27 mouse cellular contexts compared by ENCODE assay signal in genomic region chr6:137002169-137002514, GRCm38 (mm10).
A peak's percentile ranks its signal among the peaks of the same experiment; 100 is the strongest.
DNase-seq lines count a peak whose midpoint lies in the region; ATAC-seq and TF ChIP-seq lines count a peak whose summit lies in the region.
"Had no signal": no experiment of that assay in that cellular context is flagged by ENCODE, and none has a peak within 500 bp of the region (broad histone marks: within the 10 kb centered on the region; RNA-seq: fewer than 3 reads in every experiment).

No protein-coding gene starts in this region.

- 0 out of 2 replicates have a peak, but pooled peaks have one; percentile 37 for ATAC-seq in lung, embryonic 15.5 days (ENCODE audit: borderline replicate concordance, extremely low read depth, low FRiP score, low TSS enrichment)
- peak; percentile 66 for ATAC-seq in intestine, embryonic 15.5 days
- peak; percentile 76 for ATAC-seq in intestine, postnatal 0 days
- ATAC-seq in liver, embryonic 12.5 days = no peak
- ATAC-seq: activated CD4-positive, CD25-positive, alpha-beta regulatory T cell, adult 4 months; CD4-positive, CD25-positive, alpha-beta regulatory T cell, adult 4 months; forebrain, embryonic 14.5 days; forebrain, embryonic 16.5 days; Patski had no signal

- no peak overlapping the region for H3K9ac ChIP-seq in lung, embryonic 15.5 days
- no peak overlapping the region for H3K9ac ChIP-seq in intestine, embryonic 15.5 days
- no peak overlapping the region for H3K9ac ChIP-seq in intestine, postnatal 0 days (ENCODE audit: low read depth, low read length)
- H3K9ac ChIP-seq in liver, embryonic 12.5 days = no peak overlapping the region
- H3K9ac ChIP-seq: embryonic facial prominence, embryonic 13.5 days; embryonic facial prominence, embryonic 15.5 days; forebrain, embryonic 12.5 days had no signal

- peaks cover 5% of the 10 kb centered on the region; the same call in 1 of the 2 replicates for H3K4me1 ChIP-seq in lung, embryonic 15.5 days
- H3K4me1 ChIP-seq in lung, adult 2 months (ENCODE audit: control insufficient read depth, insufficient read depth, low read length) = no peaks in the 10 kb centered on the region
- H3K4me1 ChIP-seq in intestine, embryonic 15.5 days (replicated peaks) = no peaks in the 10 kb centered on the region
- 0 out of 2 replicates have a peak, but pooled peaks cover 3% of the 10 kb centered on the region for H3K4me1 ChIP-seq in intestine, postnatal 0 days (replicated peaks; ENCODE audit: control insufficient read depth, insufficient read depth, low read length)
- no peaks in the 10 kb centered on the region for H3K4me1 ChIP-seq in liver, embryonic 12.5 days
- H3K4me1 ChIP-seq: embryonic facial prominence, embryonic 15.5 days; forebrain, embryonic 10.5 days; forebrain, embryonic 12.5 days had no signal

- no peaks in the 10 kb centered on the region for H3K27me3 ChIP-seq in lung, embryonic 15.5 days
- no peaks in the 10 kb centered on the region for H3K27me3 ChIP-seq in intestine, embryonic 15.5 days (replicated peaks)
- H3K27me3 ChIP-seq in intestine, postnatal 0 days (replicated peaks; ENCODE audit: control insufficient read depth, insufficient read depth, low read length) = no peaks in the 10 kb centered on the region
- H3K27me3 ChIP-seq in liver, embryonic 12.5 days (replicated peaks) = no peaks in the 10 kb centered on the region
- H3K27me3 ChIP-seq: CH12.LX; embryonic facial prominence, embryonic 13.5 days; embryonic facial prominence, embryonic 15.5 days; forebrain, embryonic 12.5 days; Patski had no signal

- no peak for TF ChIP-seq POLR2A in lung, adult 2 months (IDR thresholded peaks at IDR 0.05; ENCODE audit: borderline replicate concordance, extremely low read depth, low read depth, low read length)

- no peaks in the 10 kb centered on the region for H3K36me3 ChIP-seq in lung, embryonic 15.5 days
- H3K36me3 ChIP-seq in intestine, embryonic 15.5 days = no peaks in the 10 kb centered on the region
- H3K36me3 ChIP-seq in intestine, postnatal 0 days (ENCODE audit: control insufficient read depth, insufficient read depth) = no peaks in the 10 kb centered on the region
- no peaks in the 10 kb centered on the region for H3K36me3 ChIP-seq in liver, embryonic 12.5 days
- H3K36me3 ChIP-seq: embryonic facial prominence, embryonic 13.5 days; embryonic facial prominence, embryonic 15.5 days; forebrain, embryonic 10.5 days; forebrain, embryonic 12.5 days; G1E had no signal

- H3K4me3 ChIP-seq in lung, embryonic 15.5 days = no peak overlapping the region
- H3K4me3 ChIP-seq in lung, adult 2 months (replicated peaks; ENCODE audit: extremely low read depth, low read depth, low read length) = no peak overlapping the region
- no peak overlapping the region for H3K4me3 ChIP-seq in intestine, embryonic 15.5 days (replicated peaks)
- H3K4me3 ChIP-seq in intestine, postnatal 0 days (ENCODE audit: low read depth, low read length) = no peak overlapping the region
- no peak overlapping the region for H3K4me3 ChIP-seq in liver, embryonic 12.5 days
- H3K4me3 ChIP-seq: embryonic facial prominence, embryonic 13.5 days; embryonic facial prominence, embryonic 15.5 days; erythroblast, embryonic 14.5 days; forebrain, embryonic 10.5 days; forebrain, embryonic 12.5 days had no signal

- no peak for DNase-seq in lung, adult 2 months
- no peak for DNase-seq in cerebellum, adult 11 months
- DNase-seq: adrenal gland, adult 8-10 months; adrenal gland, postnatal 14 days; adrenal gland, postnatal 36 days; B cell, adult 2 months; cerebellum, adult 18-20 months; cerebellum, adult 8-10 months; cerebellum, adult 9-11 months; cerebellum, postnatal 14 days; cerebellum, postnatal 36 days had no signal

- H3K9me3 ChIP-seq in lung, embryonic 15.5 days = no peaks in the 10 kb centered on the region
- no peaks in the 10 kb centered on the region for H3K9me3 ChIP-seq in intestine, embryonic 15.5 days
- H3K9me3 ChIP-seq in intestine, postnatal 0 days (ENCODE audit: control insufficient read depth) = no peaks in the 10 kb centered on the region
- no peaks in the 10 kb centered on the region for H3K9me3 ChIP-seq in liver, embryonic 12.5 days (replicated peaks)
- H3K9me3 ChIP-seq: embryonic facial prominence, embryonic 13.5 days; embryonic facial prominence, embryonic 15.5 days; forebrain, embryonic 10.5 days; forebrain, embryonic 12.5 days had no signal

- WGBS in lung, embryonic 15.5 days = 51% methylated on average over 5 of the region's 5 CpGs
- WGBS in lung, adult 2 months = 50% methylated on average over 5 of the region's 5 CpGs
- 75% methylated on average over 5 of the region's 5 CpGs for WGBS in intestine, embryonic 15.5 days
- 67% methylated on average over 5 of the region's 5 CpGs for WGBS in intestine, postnatal 0 days
- WGBS in liver, embryonic 12.5 days (ENCODE audit: insufficient replicate concordance) = 75% methylated on average over 5 of the region's 5 CpGs

- no peak overlapping the region for H3K4me2 ChIP-seq in lung, embryonic 15.5 days
- H3K4me2 ChIP-seq in intestine, embryonic 15.5 days (replicated peaks) = no peak overlapping the region
- H3K4me2 ChIP-seq in intestine, postnatal 0 days (replicated peaks; ENCODE audit: low read depth) = no peak overlapping the region
- no peak overlapping the region for H3K4me2 ChIP-seq in liver, embryonic 12.5 days
- H3K4me2 ChIP-seq: embryonic facial prominence, embryonic 13.5 days; embryonic facial prominence, embryonic 15.5 days; forebrain, embryonic 12.5 days had no signal

- H3K27ac ChIP-seq in lung, embryonic 15.5 days = peak overlapping the region; percentile 67; the same call in 1 of the 2 replicates
- H3K27ac ChIP-seq in intestine, embryonic 15.5 days = no peak overlapping the region
- H3K27ac ChIP-seq in intestine, postnatal 0 days (ENCODE audit: low read depth, low read length) = no peak overlapping the region
- no peak overlapping the region for H3K27ac ChIP-seq in liver, embryonic 12.5 days
- H3K27ac ChIP-seq: embryonic facial prominence, embryonic 13.5 days; embryonic facial prominence, embryonic 15.5 days; forebrain, embryonic 10.5 days; forebrain, embryonic 12.5 days had no signal

- TF ChIP-seq CTCF in lung, adult 2 months (IDR thresholded peaks at IDR 0.05; ENCODE audit: insufficient read depth, low read length) = no peak
- TF ChIP-seq CTCF in intestine, postnatal 0 days (IDR thresholded peaks at IDR 0.05; ENCODE audit: low read depth) = no peak
